Mouse (Mus musculus) activated CD4-positive, CD25-positive, alpha-beta regulatory T cell, adult 4 months (primary cell): ENCODE measurements at regions not wholly inside any gene's neighbourhood (a gene's known extent, or its start where the extent isn't known, plus 50 kb on each side); places are given as distances from the start of the nearest gene placed in this dataset.

ENCODE experiments used
- ATAC-seq: one replicate; pipeline ENCODE4 v1.8.0; 2017

- ATAC-seq: no peak
Measured at GRCm38 (mm10) chr4:47534959-47535358, 60.5 kb downstream of the Sec61b start.

GRCm38 (mm10) chr4:47567694-47568093 lies 93.2 kb downstream of the Sec61b start:
- ATAC-seq: no peak

- no peak for ATAC-seq
Measured at GRCm38 (mm10) chr4:47570846-47571245, 96.4 kb downstream of the Sec61b start.

- ATAC-seq: no peak
Measured at GRCm38 (mm10) chr4:47576011-47576410, 101.6 kb downstream of the Sec61b start.

GRCm38 (mm10) chr4:47577490-47577889 lies 103.0 kb downstream of the Sec61b start:
- no peak for ATAC-seq

- ATAC-seq: no peak
Measured at GRCm38 (mm10) chr4:47578637-47579036, 104.2 kb downstream of the Sec61b start.

GRCm38 (mm10) chr4:47580556-47580955 lies 106.1 kb downstream of the Sec61b start:
- no peak for ATAC-seq

GRCm38 (mm10) chr4:47587256-47587655 lies 112.8 kb downstream of the Sec61b start:
- ATAC-seq: no peak

- no peak for ATAC-seq
Measured at GRCm38 (mm10) chr4:47592271-47592986, 118.0 kb downstream of the Sec61b start.

- no peak for ATAC-seq
Measured at GRCm38 (mm10) chr4:47593155-47593554, 118.7 kb downstream of the Sec61b start.

GRCm38 (mm10) chr4:47594171-47594570 lies 119.7 kb downstream of the Sec61b start:
- ATAC-seq: no peak

GRCm38 (mm10) chr4:47595841-47596240 lies 121.4 kb downstream of the Sec61b start:
- no peak for ATAC-seq

- no peak for ATAC-seq
Measured at GRCm38 (mm10) chr4:47597586-47597985, 123.1 kb downstream of the Sec61b start.

- no peak for ATAC-seq
Measured at GRCm38 (mm10) chr4:47598216-47598615, 123.8 kb downstream of the Sec61b start.

- ATAC-seq: no peak
Measured at GRCm38 (mm10) chr4:47601301-47602070, 127.0 kb downstream of the Sec61b start.

- ATAC-seq: no peak
Measured at GRCm38 (mm10) chr4:47603378-47603777, 128.9 kb downstream of the Sec61b start.

GRCm38 (mm10) chr4:47603847-47604397 lies 129.5 kb downstream of the Sec61b start:
- no peak for ATAC-seq

- no peak for ATAC-seq
Measured at GRCm38 (mm10) chr4:47605676-47606075, 131.2 kb downstream of the Sec61b start.

GRCm38 (mm10) chr4:47608673-47609072 lies 134.2 kb downstream of the Sec61b start:
- ATAC-seq: no peak

GRCm38 (mm10) chr4:47610913-47611312 lies 136.5 kb downstream of the Sec61b start:
- ATAC-seq: no peak

- no peak for ATAC-seq
Measured at GRCm38 (mm10) chr4:47616525-47616924, 142.1 kb downstream of the Sec61b start.

GRCm38 (mm10) chr4:47620700-47621099 lies 146.2 kb downstream of the Sec61b start:
- ATAC-seq: no peak

GRCm38 (mm10) chr4:47622851-47623743 lies 148.6 kb downstream of the Sec61b start:
- ATAC-seq: no peak
